Mouse (Mus musculus) stomach, embryonic 15.5 days (tissue): Measurements from ENCODE around the gene Esyt3. TPM values are rescaled to one million over a fixed set of nuclear protein-coding genes. Genes with fewer than 3 reads are reported as not detected.

Experiments
- ATAC-seq: fragments of 200-750 bp; cut with Nextera tagmentation; 2 replicates; pipeline ENCODE4 v1.8.0; 2017; ENCODE audit warnings: low read depth, moderate number of reproducible peaks, moderate TSS enrichment; ENCODE audit not compliant: insufficient read depth, low FRiP score
- H3K27ac ChIP-seq: fragments of 300-500 bp; sonication (generic); 2 replicates; pipeline ENCODE4 v1.5.1; 2015; ENCODE audit warnings: mild to moderate bottlenecking, inconsistent platforms
- H3K27me3 ChIP-seq: fragments of 300-500 bp; sonication (generic); replicated peaks from 2 replicates; pipeline ENCODE4 v1.6.1; 2015; ENCODE audit warnings: inconsistent platforms
- H3K36me3 ChIP-seq: fragments of 300-500 bp; sonication (generic); 2 replicates; pipeline ENCODE4 v1.6.1; 2015; ENCODE audit warnings: inconsistent platforms
- H3K4me1 ChIP-seq: fragments of 300-500 bp; sonication (generic); 2 replicates; pipeline ENCODE4 v1.6.1; 2015; ENCODE audit warnings: inconsistent platforms
- H3K4me2 ChIP-seq: fragments of 300-500 bp; sonication (generic); 2 replicates; pipeline ENCODE4 v1.6.1; 2015; ENCODE audit warnings: mild to moderate bottlenecking, inconsistent platforms
- H3K4me3 ChIP-seq: fragments of 300-500 bp; sonication (generic); replicated peaks from 2 replicates; pipeline ENCODE4 v1.5.1; 2015; ENCODE audit warnings: inconsistent platforms
- H3K9ac ChIP-seq: fragments of 300-500 bp; sonication (generic); 2 replicates; pipeline ENCODE4 v1.6.1; 2015; ENCODE audit warnings: inconsistent platforms
- H3K9me3 ChIP-seq: fragments of 300-500 bp; sonication (generic); 2 replicates; pipeline ENCODE4 v1.6.1; 2016; ENCODE audit warnings: inconsistent platforms
- WGBS: fragments of 180-500 bp; shearing (Covaris S2); methylation state at CpG from one replicate; pipeline ENCODE4 v1.1.7; 2015; 5-methylcytosine and 5-hydroxymethylcytosine counted together
- polyA plus RNA-seq: library from polyadenylated mRNA; unstranded; fragments of >200 nt; fragmentation: Nextera tagmentation; extraction: Ambion mirVana; gene quantifications from 2 replicates; pipeline ENCODE4 v1.2.1, GENCODE M21; 2015

Gene Esyt3
- polyA plus RNA-seq, 1 experiment from 2014 or later, result 0.50 TPM

DNA sequence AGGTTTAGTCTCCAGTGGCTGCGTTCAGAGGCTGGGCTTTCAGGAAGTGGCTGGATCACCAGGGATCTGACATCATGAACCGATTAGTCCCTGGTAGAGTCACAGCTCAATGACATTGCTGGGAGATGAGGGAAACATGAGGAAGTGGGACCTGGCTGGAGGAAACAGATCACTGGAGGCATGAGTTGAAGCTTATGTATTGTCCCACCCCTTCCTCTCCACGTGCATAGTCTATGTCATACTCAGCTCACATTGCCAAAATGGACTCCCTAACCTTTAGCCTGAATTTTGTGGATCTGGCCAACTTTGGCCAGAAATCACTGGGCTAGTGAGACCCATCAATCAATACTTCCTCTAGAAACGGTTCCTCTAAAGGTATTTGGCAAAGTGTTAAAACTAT, 5.4 kb downstream of the Esyt3 start:
- no peak overlapping the region for H3K9ac ChIP-seq
- H3K4me3 ChIP-seq, result no peak overlapping the region
- WGBS, result 64% methylated on average over 4 of the region's 4 CpGs
- peaks cover 2% of the 10 kb centered on the region; the same call in 1 of the 2 replicates for H3K4me1 ChIP-seq
- H3K27me3 ChIP-seq, result peaks cover 20% of the 10 kb centered on the region
- no peak for ATAC-seq
- no peak overlapping the region for H3K4me2 ChIP-seq
- no peaks in the 10 kb centered on the region for H3K36me3 ChIP-seq
- H3K9me3 ChIP-seq, result no peaks in the 10 kb centered on the region
- no peak overlapping the region for H3K27ac ChIP-seq

GRCm38 (mm10) chr9:99345351-99345792, 13.0 kb downstream of the Esyt3 start:
- H3K36me3 ChIP-seq, result no peaks in the 10 kb centered on the region
- 41% methylated on average over 4 of the region's 4 CpGs for WGBS
- no peak for ATAC-seq
- no peaks in the 10 kb centered on the region for H3K9me3 ChIP-seq
- no peak overlapping the region for H3K27ac ChIP-seq
- H3K4me1 ChIP-seq, result no peaks in the 10 kb centered on the region
- no peaks in the 10 kb centered on the region for H3K27me3 ChIP-seq
- H3K4me2 ChIP-seq, result no peak overlapping the region
- H3K9ac ChIP-seq, result no peak overlapping the region
- no peak overlapping the region for H3K4me3 ChIP-seq

- H3K4me3 ChIP-seq, result no peak overlapping the region
- H3K27ac ChIP-seq, result no peak overlapping the region
- no peak overlapping the region for H3K4me2 ChIP-seq
- no peak overlapping the region for H3K9ac ChIP-seq
- no peaks in the 10 kb centered on the region for H3K4me1 ChIP-seq
- WGBS, result 38% methylated on average over 3 of the region's 3 CpGs
- ATAC-seq, result no peak
- H3K9me3 ChIP-seq, result no peaks in the 10 kb centered on the region
- no peaks in the 10 kb centered on the region for H3K27me3 ChIP-seq
- no peaks in the 10 kb centered on the region for H3K36me3 ChIP-seq
These were observed 16.8 kb downstream of the Esyt3 start for GRCm38 (mm10) chr9:99341600-99341999.

- Histone ChIP-seq H3K9me3 (no peaks in the 10 kb centered on the region), H3K27me3 (no peaks in the 10 kb centered on the region), H3K36me3 (no peaks in the 10 kb centered on the region), H3K9ac (no peak overlapping the region), H3K4me2 (no peak overlapping the region), H3K27ac (no peak overlapping the region), H3K4me1 (no peaks in the 10 kb centered on the region), H3K4me3 (no peak overlapping the region)
- ATAC-seq, result no peak
- 75% methylated on average over 12 of the region's 12 CpGs for WGBS
These were observed 18.2 kb downstream of the Esyt3 start for GRCm38 (mm10) chr9:99340126-99340525.

DNA sequence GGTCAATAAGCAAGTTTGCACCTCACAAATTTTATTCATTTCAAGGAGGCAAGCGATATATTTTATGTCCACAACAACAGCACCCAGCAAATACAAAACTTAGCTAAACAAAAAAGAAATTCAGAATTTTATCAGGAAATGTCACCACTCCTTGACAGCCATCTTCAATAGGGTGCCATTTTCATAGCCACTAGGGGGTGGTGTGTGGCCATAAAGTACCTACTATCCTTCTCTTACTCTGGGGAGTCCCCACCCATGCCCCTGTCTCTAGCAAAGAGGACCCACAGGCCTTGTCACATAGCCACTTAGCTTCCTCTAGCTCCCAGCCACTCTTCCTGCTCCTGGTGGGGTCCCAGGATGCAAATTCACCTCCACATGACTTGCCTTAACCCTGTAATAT, 19.2 kb downstream of the Esyt3 start:
- ATAC-seq, result no peak
- Histone ChIP-seq H3K9ac (no peak overlapping the region), H3K4me1 (no peaks in the 10 kb centered on the region), H3K27ac (no peak overlapping the region), H3K4me2 (no peak overlapping the region), H3K4me3 (no peak overlapping the region), H3K36me3 (no peaks in the 10 kb centered on the region), H3K27me3 (no peaks in the 10 kb centered on the region), H3K9me3 (no peaks in the 10 kb centered on the region)
- 82% methylated on average over 1 of the region's 1 CpGs for WGBS

- ATAC-seq, result no peak
- Histone ChIP-seq H3K9ac (no peak overlapping the region), H3K9me3 (no peaks in the 10 kb centered on the region), H3K4me2 (no peak overlapping the region), H3K36me3 (no peaks in the 10 kb centered on the region), H3K4me3 (no peak overlapping the region), H3K27me3 (no peaks in the 10 kb centered on the region), H3K4me1 (no peaks in the 10 kb centered on the region), H3K27ac (no peak overlapping the region)
- 100% methylated on average over 1 of the region's 1 CpGs for WGBS
These were observed 20.1 kb downstream of the Esyt3 start for GRCm38 (mm10) chr9:99338293-99338692.

- H3K4me1 ChIP-seq, result no peaks in the 10 kb centered on the region
- WGBS, result 75% methylated on average over 4 of the region's 4 CpGs
- no peak for ATAC-seq
- H3K9me3 ChIP-seq, result no peaks in the 10 kb centered on the region
- H3K27ac ChIP-seq, result no peak overlapping the region
- H3K27me3 ChIP-seq, result no peaks in the 10 kb centered on the region
- H3K36me3 ChIP-seq, result no peaks in the 10 kb centered on the region
- H3K4me3 ChIP-seq, result no peak overlapping the region
- no peak overlapping the region for H3K4me2 ChIP-seq
- H3K9ac ChIP-seq, result no peak overlapping the region
These were observed 21.8 kb downstream of the Esyt3 start for GRCm38 (mm10) chr9:99336538-99336937.

- Histone ChIP-seq H3K9me3 (no peaks in the 10 kb centered on the region), H3K9ac (no peak overlapping the region), H3K27ac (no peak overlapping the region), H3K4me3 (no peak overlapping the region), H3K36me3 (no peaks in the 10 kb centered on the region), H3K4me1 (0 out of 2 replicates have a peak, but pooled peaks cover 3% of the 10 kb centered on the region), H3K4me2 (no peak overlapping the region), H3K27me3 (no peaks in the 10 kb centered on the region)
- no peak for ATAC-seq
- 31% methylated on average over 4 of the region's 4 CpGs for WGBS
These were observed 31.5 kb downstream of the Esyt3 start for GRCm38 (mm10) chr9:99326881-99327280.

DNA sequence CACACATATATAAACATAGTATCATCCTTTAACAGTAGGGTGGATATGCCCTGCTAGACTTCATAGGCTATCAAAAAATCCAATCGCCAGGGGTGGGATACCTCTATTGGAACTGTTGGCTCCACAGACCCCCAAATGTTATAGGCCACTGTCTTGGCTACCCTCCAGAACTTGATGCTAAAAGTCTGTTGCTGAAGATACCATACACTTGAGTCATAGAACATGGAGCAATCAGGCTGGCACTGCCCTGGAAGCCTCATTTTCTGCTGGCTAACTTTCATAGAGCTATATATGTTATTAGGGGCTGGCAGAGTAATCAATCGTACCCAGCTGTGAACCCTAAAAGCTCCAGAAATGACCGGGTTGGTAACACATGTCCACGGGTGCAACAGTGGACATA, 32.4 kb downstream of the Esyt3 start:
- 77% methylated on average over 4 of the region's 4 CpGs for WGBS
- H3K4me1 ChIP-seq, result 0 out of 2 replicates have a peak, but pooled peaks cover 3% of the 10 kb centered on the region

DNA sequence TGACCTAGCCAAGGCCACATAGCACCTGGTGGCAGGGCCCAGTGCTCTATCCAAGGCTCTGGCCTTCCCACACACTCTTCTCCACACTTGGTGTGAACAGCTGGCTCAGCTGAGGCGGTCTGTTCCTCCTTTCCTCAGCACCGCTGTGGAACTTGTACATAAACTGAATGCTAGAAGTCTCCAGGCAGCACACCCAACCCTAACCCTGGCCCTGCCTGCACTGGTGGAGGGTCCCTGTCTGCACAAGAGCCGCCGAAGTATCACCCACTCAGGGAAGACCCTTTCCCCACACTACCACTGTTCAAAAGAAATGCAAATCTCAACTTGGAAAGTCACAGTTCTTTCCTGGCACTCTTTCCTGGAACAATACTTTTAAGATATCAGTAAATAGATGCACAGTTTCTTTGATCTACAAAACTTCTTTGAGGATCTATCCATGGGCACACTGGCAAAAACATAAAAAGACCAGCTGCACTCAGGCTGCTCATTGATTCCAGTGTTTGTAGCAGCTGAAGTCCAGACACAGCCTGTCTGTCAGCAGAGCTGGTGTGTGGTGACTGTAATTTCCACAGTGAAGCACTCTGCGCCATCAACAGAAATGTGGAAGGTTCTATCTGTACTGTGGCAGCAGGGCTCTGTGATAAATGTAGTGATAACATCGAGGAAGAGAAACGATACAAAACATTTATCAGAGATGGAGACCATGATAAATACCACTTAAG, 33.0 kb downstream of the Esyt3 start:
- ATAC-seq, result no peak
- H3K9ac ChIP-seq, result no peak overlapping the region
- no peaks in the 10 kb centered on the region for H3K36me3 ChIP-seq
- 0 out of 2 replicates have a peak, but pooled peaks cover 3% of the 10 kb centered on the region for H3K4me1 ChIP-seq
- no peak overlapping the region for H3K4me3 ChIP-seq
- H3K9me3 ChIP-seq, result no peaks in the 10 kb centered on the region
- no peak overlapping the region for H3K27ac ChIP-seq
- H3K27me3 ChIP-seq, result no peaks in the 10 kb centered on the region
- 76% methylated on average over 7 of the region's 7 CpGs for WGBS
- no peak overlapping the region for H3K4me2 ChIP-seq

More for the DNA sequence above, 32.4 kb downstream of the Esyt3 start:
- Histone ChIP-seq H3K4me3 (no peak overlapping the region), H3K36me3 (no peaks in the 10 kb centered on the region), H3K9me3 (no peaks in the 10 kb centered on the region), H3K27me3 (no peaks in the 10 kb centered on the region), H3K27ac (no peak overlapping the region), H3K4me2 (no peak overlapping the region), H3K9ac (no peak overlapping the region)
- no peak for ATAC-seq

GRCm38 (mm10) chr9:99320006-99320405, 38.4 kb downstream of the Esyt3 start:
- Histone ChIP-seq H3K4me2 (no peak overlapping the region), H3K36me3 (no peaks in the 10 kb centered on the region), H3K9ac (no peak overlapping the region), H3K9me3 (no peaks in the 10 kb centered on the region), H3K27me3 (no peaks in the 10 kb centered on the region), H3K27ac (no peak overlapping the region), H3K4me1 (no peaks in the 10 kb centered on the region), H3K4me3 (no peak overlapping the region)
- WGBS, result 36% methylated on average over 8 of the region's 8 CpGs
- no peak for ATAC-seq

- Histone ChIP-seq H3K27me3 (no peaks in the 10 kb centered on the region), H3K9me3 (no peaks in the 10 kb centered on the region), H3K4me1 (no peaks in the 10 kb centered on the region), H3K4me2 (no peak overlapping the region), H3K36me3 (no peaks in the 10 kb centered on the region), H3K4me3 (no peak overlapping the region), H3K9ac (no peak overlapping the region), H3K27ac (no peak overlapping the region)
- ATAC-seq, result peak; percentile 19; the same call in 1 of the 2 replicates
- 49% methylated on average over 8 of the region's 8 CpGs for WGBS
These were observed 38.9 kb downstream of the Esyt3 start for GRCm38 (mm10) chr9:99319343-99319951.
